Mouse (Mus musculus) 416B (cell line): ENCODE data around the gene Sec31b.

ENCODE experiments used
- DNase-seq: peaks from one replicate; pipeline ENCODE4 v3.0.0; 2011; ENCODE audit warnings: low read depth

Gene Sec31b

DNA sequence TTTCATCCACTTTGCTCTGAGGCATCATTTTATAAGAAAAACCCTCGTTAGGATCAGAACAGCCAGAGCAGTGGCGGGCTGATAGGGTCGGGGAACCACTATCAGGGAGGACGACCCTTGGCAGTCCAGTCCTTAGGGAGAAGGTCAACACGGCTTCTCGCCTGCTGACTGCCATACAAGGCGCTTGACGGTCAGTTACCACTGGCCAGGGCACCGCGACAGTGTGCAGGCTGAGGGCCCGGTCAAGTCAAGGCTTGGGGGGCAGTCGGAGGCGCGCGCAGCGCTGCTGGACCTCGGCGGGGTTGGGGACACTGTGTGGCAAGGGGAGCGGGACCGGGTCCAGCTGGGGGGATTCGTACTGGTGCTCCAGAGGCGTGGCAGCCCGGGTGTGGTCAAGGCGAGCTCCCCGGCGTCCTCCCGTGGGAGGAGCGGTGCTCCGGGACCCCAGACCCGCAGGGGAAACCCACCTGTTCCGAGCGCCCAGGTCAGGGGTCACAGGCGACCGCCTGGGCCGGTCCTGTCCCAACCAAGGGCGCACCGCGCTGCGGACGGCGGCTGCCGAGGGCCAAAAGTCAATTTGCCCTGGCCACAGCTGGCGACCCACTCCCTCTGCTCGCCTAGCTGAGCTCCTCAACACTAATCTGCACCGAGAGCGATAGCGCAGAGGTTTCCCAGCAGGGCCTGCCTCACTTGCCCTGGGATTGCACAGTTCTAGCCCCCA lies at the start of gene Sec31b:
Sec31b (minus strand) TSS at position 544 of the 721 bp plus-strand sequence.
- DNase-seq: no peak

DNA sequence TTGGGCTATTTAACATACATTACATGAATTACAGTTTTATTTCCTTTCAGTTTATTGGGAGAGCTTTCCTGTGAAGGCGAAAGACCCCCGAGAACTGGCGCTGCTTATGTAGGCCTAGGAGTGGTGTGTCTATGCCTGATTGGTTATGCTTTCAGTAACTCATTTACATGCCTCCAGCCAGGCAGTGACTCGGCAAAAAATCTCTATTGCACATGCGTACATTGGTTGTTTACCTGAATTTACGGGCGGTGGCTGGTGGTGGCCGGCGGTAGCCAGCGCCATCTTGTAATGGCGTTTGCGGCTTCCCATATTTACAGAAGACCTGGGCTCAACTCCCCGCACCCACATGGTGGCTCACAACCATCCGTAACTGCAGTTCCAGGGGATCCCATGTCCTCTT lies 48.5 kb upstream of the Sec31b start:
- peak; percentile 26 for DNase-seq

DNA sequence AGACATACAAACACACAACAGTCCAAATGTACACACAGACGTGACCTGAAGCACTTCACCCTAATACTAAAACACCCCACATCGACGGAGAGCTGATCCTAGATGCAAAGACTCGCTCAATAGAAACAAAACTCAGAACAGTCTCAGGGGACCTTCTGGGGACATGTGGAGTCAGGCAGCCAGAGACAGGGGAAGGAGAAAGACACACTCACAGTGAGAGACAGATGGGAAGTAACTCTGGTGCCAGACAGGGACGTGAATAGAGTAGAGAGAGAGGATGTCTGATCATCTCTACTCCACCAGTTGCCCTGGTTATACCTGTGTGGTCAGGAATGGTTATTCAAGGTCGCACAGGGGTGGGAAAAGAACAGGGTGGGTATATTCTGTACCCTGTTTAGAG lies 46.0 kb upstream of the Sec31b start:
- DNase-seq: no peak

DNA sequence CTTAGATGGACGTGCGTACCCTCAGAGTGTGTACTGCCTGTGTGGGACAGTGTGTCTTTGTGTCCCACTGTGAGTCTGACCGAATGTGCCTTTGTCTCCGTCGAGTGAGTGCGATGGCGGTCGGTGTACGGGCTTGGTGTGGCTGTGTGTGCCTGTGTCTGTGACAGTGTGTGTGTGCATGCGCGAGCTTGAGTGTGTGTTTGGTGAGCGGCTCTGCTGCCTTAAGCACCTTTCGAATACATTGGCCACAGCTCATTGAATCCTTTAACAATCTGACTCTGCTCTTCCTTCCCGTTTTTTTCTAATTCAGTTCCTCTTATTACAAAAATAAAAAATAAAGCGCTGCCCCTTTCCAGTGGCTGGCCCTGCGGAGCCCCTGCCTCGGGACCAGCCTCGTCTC lies 45.3 kb upstream of the Sec31b start:
- DNase-seq: no peak

DNA sequence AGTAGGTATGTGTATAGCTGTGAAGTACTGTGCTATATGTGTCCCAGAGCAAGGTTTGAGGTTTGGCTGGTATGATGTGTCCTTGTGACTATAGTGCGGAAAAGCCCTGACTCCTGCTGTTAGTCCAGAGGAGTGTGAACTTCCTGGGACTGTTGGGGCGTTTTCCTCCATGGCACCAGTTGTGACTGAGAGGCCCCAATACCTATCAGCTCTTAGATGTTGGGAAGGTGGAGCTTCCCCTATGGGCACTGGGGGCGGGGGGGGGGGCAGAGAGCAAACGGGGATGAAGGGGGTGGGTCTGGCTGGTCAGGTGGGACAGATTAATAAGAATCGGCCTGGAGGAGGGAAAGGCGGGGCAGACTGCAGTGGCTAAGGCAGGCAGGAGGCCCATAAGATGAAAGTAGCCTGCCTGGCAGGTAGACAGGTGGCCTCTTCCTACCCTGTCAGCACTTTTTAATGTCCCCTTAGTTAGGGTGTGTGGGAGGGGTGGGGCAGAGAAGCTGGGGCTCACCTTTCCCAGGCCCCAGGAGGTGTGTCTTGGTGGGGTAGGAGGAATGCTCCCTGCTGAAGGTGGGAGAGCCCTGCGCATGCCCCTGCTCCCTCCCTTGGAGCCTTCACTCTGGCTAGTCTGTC lies 44.0 kb upstream of the Sec31b start:
- DNase-seq: no peak

DNA sequence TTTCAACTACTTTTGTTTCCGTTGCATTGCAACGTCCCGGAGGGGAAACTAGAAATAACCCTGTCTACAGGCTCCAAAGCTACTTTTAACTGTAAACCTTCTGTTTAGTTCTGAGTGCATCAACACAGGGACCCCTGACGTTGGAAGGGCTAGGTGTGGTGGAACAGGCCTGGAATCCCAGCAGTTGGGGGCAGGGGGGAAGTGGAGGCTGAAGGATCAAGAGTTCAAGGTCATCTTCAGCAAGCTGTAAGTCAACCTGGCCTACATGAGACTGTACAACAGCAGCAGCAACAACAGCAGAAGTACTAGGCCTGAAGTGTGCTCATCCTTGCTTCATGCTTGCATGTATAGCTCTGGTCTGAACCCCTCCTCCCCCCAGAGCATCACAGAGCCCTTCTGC lies 42.4 kb upstream of the Sec31b start:
- no peak for DNase-seq

DNA sequence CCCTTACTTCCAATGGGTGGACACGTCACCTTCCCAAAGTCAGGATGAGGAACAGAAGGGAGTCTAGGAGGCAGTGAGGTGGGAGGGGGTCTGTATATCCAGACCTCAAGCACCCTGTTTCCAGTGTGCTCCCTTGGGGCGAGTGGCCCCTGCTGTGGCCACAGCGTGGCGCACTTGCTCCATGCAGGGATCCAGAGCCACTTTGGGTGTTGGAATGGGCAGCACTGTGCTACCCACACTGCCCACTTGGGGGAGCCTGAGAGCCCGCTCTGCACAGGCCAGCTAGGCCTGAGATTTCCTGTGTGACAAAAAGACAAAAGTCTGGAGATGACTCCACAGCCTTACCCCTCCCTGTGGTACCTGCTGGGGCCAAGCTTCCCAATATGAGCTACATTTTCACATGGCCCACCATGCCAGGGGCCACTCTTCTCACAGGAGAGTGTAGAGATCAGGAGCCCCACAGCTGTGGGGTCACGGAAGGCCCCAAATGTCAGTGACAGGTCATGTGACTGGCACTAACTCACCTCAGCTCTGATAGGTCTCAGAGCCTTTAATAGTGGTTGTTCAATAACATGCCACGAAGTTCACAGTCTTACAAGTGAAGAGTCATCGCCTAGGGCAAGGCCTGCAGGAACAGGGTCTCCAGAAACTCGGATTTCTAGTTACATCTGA lies 37.1 kb upstream of the Sec31b start:
- peak; percentile 83 for DNase-seq

DNA sequence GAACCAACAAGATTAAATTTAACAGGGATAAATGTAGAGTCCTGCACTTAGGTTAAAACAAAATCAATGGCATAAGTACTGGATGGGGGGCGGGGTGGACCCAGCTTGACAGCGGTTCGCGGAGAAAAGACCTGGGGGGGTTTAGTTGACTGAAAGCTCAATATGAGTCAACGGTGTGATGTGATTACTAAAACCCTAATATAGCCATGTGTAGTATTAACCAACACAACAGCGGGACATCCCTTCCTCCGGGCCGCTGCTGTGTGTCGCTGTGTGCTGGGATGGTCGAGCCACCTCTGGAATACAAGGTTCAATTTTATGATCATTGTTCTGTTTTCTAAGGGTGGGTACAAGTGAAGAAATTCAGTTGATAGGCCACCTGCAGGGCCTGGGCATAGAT lies 36.4 kb upstream of the Sec31b start:
- no peak for DNase-seq

DNA sequence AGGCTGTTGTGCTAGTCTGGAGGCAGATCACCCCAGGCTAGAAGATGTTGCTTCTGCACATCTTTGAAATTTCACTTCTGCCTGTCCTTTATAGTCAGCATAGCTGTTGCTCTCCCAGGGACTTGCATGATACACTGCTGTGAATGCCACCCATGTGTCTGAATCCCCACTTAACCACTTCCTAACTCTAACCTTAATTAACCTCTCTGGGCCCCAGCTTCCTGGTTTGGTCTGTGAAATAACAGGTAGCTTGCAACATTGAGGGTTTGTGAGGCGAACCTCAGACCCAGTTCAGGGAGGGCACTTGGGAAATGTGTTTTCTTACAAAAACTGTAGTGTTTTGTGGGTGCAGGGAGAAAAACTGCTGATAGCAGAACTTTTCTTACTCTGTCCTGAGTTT lies 32.4 kb upstream of the Sec31b start:
- peak; percentile 81 for DNase-seq

DNA sequence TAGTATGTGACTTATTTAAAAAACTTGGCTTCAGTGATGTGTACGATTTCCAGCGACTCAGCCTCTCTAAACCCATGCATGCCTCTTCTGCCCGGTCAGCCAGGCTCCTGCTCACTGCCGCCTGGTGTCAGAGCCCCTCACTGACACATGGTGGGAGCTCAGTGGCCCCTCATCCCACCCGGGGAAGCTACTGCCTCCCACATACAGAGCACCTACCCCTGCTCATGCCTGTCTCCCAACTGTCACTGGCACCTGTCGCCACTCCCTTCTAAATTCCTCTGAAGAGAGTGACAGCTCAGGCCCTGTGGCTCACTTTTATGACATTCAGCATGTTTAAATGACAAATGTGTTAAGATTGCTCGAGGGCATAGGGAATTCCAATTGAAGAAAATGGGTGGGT lies 30.6 kb upstream of the Sec31b start:
- DNase-seq: no peak

DNA sequence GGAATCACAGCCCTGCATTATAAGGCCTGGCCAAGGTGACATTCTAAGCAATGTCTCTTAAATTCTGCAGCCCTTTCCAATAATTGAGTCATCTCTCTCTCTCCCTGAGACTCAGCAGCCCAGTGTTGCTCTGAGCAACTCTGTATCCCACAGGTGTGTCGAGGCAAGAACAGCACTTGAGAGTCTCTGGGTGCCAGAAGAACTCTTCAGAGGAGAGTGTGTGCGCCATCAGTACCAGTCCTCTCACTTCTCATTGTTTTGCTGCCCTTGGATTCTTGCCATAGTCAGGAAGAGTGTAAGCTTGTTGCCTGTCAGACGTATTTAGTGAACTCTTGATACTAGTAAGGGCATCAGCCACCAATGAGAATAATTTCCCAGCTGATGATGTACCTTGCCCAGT lies 22.1 kb upstream of the Sec31b start:
- DNase-seq: no peak

DNA sequence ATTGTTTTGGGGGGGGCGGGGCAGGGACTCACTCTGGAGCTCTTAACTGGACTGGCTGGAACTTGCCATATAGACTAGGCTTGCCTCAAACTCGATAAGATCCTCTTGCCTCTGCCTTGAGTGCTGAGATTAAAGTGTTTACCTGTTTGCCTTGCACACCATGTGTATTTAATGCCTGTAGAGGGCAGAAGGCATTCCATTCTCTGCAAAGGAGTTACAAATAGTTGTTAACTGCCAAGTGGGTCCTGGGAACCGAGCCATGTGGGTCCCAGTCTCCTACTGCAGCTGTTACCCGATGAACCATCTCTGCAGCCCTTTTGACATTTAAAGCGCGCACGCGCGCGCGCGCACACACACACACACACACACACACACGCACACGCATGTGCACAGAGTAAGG lies 18.3 kb upstream of the Sec31b start:
- no peak for DNase-seq

DNA sequence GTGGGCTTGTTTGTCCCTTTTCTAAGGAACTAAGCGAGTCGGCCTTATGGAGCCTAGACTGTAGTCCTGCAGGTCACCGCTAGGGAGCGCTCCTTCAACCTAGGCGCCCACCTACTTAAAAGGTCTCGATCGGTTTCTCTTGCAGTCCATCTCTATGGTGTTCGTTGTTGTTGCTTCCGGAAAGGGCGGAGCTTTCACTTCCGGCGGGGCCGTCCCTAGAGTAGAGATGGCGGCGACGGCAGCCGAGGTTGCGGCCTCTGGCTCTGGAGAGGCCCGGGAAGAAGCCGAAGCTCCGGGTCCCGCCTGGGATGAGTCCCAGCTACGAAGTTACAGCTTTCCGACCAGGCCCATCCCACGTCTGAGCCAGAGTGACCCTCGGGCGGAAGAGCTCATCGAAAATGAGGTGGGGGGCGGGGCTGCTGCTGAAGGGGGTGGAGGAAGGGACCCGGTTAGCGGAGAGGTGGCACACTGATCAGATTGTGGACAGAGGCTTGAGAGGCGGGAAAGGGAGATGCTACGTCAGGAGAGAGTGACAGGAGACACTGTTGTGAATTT lies 17.1 kb upstream of the Sec31b start, which contains the start of gene Hif1an:
Hif1an (plus strand) TSS at position 199 of the 555 bp plus-strand sequence.
- DNase-seq: peak; percentile 98

DNA sequence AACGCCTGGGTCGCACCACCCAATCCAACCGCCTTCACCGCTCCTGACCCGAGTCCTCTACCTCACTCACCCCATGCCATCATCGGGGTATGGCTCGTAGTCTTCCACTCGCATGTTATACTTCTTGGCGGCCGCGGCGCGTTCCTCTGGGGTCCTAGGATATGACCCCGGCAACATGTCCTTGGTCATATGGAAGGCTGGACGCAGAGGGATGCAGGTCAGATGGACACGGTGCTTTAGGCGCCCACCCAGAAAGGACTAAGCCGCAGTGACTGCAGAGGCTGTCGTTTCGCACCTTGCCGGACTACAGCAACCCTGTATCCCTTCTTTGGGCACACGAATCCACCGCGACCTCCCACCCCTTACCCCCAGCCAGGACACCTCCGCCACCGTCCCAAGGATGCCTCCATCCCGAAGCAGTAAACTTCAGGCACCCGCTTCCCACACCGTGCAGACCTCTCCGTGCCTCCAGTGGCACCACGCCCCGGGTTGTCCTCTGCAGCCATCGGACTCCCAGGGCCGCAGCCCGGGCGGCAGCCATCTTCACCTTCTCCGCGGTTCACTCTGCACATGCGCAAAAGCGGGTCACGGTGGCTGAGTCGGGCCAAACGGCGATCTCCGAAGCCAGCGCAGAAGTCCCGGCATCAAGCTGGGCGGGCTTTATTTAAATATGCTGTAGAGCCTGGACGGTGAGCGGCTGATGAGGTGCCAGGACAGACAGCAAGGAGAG lies 9.4 kb upstream of the Sec31b start, which contains the start of gene Ndufb8:
Ndufb8 (minus strand) TSS at position 580 of the 730 bp plus-strand sequence.
- DNase-seq: peak; percentile 90

DNA sequence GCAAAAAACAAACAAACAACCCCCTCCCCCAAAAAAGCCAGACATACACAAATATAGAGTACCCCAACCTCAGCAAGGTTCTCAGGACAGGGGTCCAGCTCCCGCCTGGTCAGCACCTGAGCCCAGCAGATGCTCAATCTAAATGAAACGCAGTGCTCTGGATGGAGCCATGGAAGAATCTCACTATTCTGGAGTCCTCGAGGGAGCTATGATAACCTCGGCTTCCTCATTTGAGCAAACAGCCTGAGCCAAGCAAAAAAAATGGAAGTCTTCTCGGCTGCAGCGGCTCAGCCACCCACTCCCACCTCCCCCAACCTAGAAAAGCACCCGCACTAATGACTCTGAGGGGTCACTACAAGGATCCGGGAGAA lies 8.8 kb upstream of the Sec31b start:
- DNase-seq: peak; percentile 24

DNA sequence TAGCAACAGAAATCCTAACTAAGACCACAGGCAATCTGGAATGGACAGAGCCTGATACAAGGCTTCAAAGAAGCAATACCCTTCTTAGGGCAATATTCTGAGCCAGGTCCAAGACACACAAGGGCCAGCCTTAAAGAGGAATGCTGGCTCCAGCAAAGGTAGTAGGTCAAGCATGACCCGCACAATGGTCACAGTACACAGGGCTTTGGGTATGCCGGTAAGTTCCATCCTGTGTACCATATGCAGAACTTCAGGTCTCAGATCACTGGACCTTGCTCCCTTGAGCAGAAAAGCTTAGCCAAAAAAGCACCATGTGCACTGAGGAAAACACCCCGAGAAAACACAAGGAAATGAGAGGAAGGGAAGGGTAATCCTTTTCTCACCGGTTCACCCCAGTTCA lies 7.6 kb upstream of the Sec31b start:
- no peak for DNase-seq

DNA sequence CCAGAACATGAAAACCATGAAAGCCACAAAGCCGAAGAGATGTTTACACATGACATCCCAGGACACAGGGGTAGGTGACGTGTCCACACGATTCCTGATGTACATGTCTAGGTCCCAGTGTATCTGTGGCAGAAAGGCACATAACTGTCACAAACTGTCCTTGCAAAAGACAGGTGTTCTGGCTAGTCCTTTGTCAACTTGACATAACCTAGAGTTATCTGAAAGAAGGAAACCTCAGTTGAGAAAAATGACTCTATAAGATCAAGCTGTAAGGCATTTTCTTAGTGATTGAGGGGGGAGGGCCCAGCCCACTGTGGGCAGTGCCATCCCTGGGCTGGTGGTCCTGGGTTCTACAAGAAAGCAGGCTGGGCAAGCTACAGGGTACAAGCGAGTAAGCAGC lies 7.1 kb upstream of the Sec31b start, which contains the start of gene Gm20538:
Gm20538 (minus strand) TSS at position 101 of the 400 bp plus-strand sequence.
- DNase-seq: no peak

DNA sequence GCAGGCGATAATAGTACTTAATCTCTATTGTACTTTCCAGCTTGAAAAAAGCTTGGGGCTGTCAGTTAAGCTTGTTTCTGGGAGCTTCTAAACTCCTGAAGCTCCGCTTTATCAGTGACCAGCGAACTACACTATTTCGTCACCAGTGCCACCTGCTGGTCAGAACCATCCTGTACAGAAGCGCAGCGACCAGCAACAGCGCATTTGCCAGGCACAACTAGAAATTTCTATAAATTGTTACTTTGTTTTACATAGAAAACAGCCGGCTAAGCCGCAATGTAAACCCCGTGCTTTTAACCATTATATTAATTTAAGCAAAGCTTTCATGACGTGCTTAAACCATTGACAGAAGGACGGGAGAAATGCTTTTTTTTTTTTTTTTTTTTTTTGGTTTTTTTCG lies 889 bp downstream of the Sec31b start:
- peak; percentile 61 for DNase-seq

DNA sequence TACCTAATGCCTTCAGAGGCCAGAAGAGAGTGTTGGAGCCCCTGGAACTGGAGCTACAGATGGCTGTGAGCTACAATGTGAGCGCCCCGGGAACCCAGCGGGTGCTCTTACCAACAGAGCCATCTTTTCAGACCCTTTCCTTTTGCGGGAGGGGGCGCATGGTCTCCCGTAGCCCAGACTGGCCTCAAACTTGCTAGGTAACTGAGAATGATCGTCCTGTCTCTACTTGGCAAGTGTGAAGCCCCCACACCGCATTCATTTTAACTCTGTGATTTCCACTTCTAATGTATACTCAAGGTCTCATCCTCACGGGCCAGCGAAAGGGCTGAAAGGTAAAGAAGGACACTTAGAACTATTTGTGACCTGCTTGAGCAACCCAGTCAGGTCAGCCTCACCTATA lies 1.3 kb downstream of the Sec31b start:
- no peak for DNase-seq

DNA sequence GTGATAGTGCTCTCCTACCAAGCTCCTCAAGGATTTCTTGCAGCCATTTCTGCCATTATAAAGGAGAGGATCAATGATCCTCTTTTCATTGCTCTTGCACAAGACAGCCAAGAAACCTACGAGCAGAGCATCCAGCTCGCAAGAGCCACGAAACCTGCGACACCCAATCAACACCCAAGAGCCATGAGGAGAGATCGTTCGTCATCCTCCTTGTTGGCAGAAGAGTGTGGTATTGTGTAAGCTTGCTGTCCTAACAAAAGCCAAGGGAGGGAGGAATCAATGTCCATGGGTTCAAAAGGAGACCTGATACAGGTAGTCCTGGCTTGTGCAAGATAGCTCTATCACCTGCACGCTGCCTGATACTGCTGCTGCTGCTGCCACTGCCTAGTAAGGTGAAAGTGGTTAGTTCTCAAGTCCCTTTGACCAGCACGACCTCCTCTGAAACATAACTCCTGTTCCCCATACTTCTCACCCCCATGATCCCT lies 2.9 kb downstream of the Sec31b start:
- DNase-seq: no peak

DNA sequence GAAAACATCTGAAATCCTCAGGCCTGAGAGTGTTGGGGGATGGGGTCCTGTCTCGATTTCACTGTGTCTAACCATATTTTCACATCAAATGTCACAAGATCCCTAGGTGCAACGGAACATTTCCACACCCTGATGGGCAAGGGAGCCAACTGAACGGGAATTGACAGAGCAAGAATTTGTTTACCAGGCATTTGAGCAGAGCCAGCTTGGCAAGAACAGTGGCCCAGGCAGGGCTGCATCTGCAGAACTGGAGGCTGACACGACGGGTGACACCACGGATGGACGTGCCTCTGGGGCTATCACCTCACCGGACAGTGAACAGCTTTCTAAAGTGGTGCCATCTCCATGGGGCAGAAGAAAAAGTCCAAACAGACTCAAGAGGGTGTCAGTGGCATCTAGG lies 8.2 kb downstream of the Sec31b start:
- DNase-seq: no peak

DNA sequence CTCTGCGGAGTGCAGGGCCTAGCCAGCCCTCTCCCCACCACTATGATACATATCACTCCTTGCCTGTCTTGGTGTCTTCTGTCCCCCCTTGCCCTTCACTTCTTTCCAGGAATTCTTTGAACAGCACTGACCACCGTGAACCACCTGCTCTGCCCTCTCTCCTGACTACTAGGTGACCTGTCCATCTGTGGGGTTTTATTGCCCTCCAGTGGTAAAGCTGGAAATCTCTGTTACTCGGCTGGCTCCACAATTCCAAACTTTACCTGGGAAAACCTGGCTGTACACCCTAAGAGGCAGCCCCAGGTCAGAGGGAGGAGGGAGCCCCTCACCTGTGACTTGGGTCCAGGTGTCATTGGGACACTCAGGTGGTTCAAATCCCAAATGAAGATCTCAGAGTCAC lies 10.3 kb downstream of the Sec31b start:
- DNase-seq: no peak
